Mouse (Mus musculus) megakaryocyte, embryonic 14.5 days (primary cell): ENCODE data around the gene Olfr802.

Experiments used
- FLI1 ChIP-seq: IDR thresholded peaks from 2 replicates; pipeline ENCODE4 v1.6.1; 2012; ENCODE audit warnings: low read length, inconsistent platforms, mixed read lengths
- GATA1 ChIP-seq: IDR thresholded peaks from 3 replicates; pipeline ENCODE4 v1.6.1; 2012; ENCODE audit warnings: mixed read lengths, low read length, inconsistent platforms, borderline replicate concordance

- TF ChIP-seq GATA1 (no peak), FLI1 (no peak)
Observed at GRCm38 (mm10) chr10:129694186-129694585, 6.2 kb upstream of the Olfr802 start, which contains the start of gene Olfr803.
